Mouse (Mus musculus) liver, adult 2 months (tissue): ENCODE results near the gene E4f1.

Experiments
- CTCF ChIP-seq: fragments of 200-500 bp; IDR thresholded peaks from 2 replicates; pipeline ENCODE4 v1.5.1; 2011; ENCODE audit warnings: low read depth, low read length, control low read depth
- POLR2A ChIP-seq: fragments of 200-500 bp; IDR thresholded peaks from 2 replicates; pipeline ENCODE4 v1.6.1; 2011; ENCODE audit warnings: low read length, control low read depth; ENCODE audit not compliant: insufficient read depth; ENCODE audit errors: extremely low read depth

DNA sequence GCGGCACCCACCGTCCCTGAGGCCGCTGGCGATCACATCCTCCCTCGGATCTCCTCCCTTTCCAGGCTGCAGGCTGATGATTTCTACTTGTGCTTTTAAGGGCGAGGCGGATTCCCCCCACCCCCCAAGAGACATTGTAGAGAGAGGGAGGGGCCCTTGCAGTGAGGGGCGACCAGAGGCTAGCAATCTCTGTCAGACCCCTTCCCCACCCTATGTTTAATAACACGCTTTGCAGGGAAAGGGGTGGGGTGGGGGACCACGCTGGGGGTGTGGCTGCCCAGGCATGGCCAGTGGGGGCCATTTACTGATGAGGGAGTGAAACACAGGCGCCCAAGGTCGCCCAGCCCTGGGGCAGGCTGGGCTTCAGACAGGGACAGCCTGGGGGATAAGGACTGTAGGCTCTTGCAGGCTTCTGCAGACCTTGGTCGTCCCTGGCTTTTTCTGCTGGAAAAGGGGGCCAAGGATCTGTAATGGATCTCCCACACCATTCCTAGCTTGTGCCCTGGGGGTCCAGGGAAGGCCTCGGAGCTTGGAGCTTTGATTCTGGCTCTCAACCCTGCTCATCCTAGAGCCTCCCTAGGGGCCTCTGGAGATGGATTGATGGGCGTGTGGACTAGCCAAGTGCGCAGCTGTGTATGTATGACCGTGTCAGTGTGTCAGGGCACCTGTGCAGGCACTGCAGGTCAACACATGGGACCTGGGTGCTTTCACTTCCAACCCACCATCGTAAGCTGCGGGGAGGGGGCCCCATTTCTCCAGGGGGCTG lies 19.3 kb upstream of the E4f1 start:
- TF ChIP-seq POLR2A (no peak), CTCF (no peak)
